Mouse (Mus musculus) bone marrow macrophage, adult 2 months (primary cell): Measurements from ENCODE around the gene Vegfb.

Experiments
- CTCF ChIP-seq: IDR thresholded peaks from 2 replicates; pipeline ENCODE4 v1.5.1; 2012; ENCODE audit warnings: low read depth, mild to moderate bottlenecking, low read length, moderate library complexity
- POLR2A ChIP-seq: IDR thresholded peaks from 2 replicates; pipeline ENCODE4 v1.6.1; 2012; ENCODE audit warnings: mild to moderate bottlenecking, low read depth, low read length, borderline replicate concordance

DNA sequence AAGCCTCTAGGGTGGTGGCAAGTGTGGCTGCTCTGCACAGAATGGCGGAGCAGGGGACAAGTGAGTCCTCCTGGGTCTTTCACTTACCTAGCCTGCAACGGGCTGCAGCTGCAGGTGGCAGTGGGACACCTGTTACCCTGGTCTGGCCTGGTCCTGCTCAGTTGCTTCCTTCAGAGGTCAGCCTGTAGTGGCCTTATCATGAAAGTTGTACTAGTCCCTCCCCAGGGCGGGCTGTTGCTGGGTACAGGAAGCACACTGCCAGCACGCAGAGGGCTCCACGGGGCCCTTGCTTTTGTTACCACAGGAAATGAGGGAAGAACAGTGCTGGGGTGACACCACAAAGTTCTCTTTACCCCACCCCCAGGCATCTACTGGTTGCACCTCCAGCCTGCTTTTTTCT, 31.7 kb upstream of the Vegfb start, which contains the start of gene Fermt3:
- no peak for TF ChIP-seq POLR2A
- TF ChIP-seq CTCF: no peak
